Mouse (Mus musculus): Measurements from ENCODE around the gene Dnajc22. TPM values are rescaled to one million over a fixed set of nuclear protein-coding genes. Genes with fewer than 3 reads are reported as not detected.
A peak's percentile ranks its signal among the peaks of the same experiment; 100 is the strongest.

The Dnajc22 gene
- polyA plus RNA-seq, 1 experiment from 2014 or later: 1.2 TPM

- Histone ChIP-seq H3K4me1 (replicated peaks) (peaks cover 23% of the 10 kb centered on the region), H3K4me3 (peak within 1 kb of the TSS; percentile 31), H3K27me3 (replicated peaks) (peaks cover 90% of the 10 kb centered on the region), H3K4me2 (peak within 1 kb of the TSS; percentile 59), H3K9me3 (replicated peaks) (no peaks in the 10 kb centered on the region), H3K27ac (ENCODE audit: poor library complexity, severe bottlenecking) (no peak within 1 kb of the TSS), H3K9ac (no peak within 1 kb of the TSS), H3K36me3 (peaks cover 13% of the 10 kb centered on the region)
- 9% methylated on average over 60 of the region's 60 CpGs for WGBS
- ATAC-seq (ENCODE audit: insufficient number of reproducible peaks, low FRiP score): no peak
These were observed 5.5 kb upstream of the Dnajc22 start, which contains the start of gene C1ql4 for GRCm38 (mm10) chr15:99087253-99088075. TSS of gene C1ql4 (minus strand) at chr15:99087817.

- ATAC-seq (ENCODE audit: insufficient number of reproducible peaks, low FRiP score): peak; percentile 37
- Histone ChIP-seq H3K9ac (no peak overlapping the region), H3K4me2 (peak overlapping the region; percentile 59), H3K27ac (ENCODE audit: poor library complexity, severe bottlenecking) (no peak overlapping the region), H3K27me3 (replicated peaks) (peaks cover 92% of the 10 kb centered on the region), H3K36me3 (peaks cover 5% of the 10 kb centered on the region; the same call in 1 of the 2 replicates), H3K4me3 (peak overlapping the region; percentile 31), H3K4me1 (replicated peaks) (peaks cover 28% of the 10 kb centered on the region), H3K9me3 (replicated peaks) (no peaks in the 10 kb centered on the region)
- 2% methylated on average over 27 of the region's 27 CpGs for WGBS
These were observed 4.7 kb upstream of the Dnajc22 start for GRCm38 (mm10) chr15:99088292-99088691.

GRCm38 (mm10) chr15:99089069-99089468 is 3.9 kb upstream of the Dnajc22 start:
- ATAC-seq (ENCODE audit: insufficient number of reproducible peaks, low FRiP score): no peak
- Histone ChIP-seq H3K27ac (ENCODE audit: poor library complexity, severe bottlenecking) (no peak overlapping the region), H3K4me3 (peak overlapping the region; percentile 31), H3K27me3 (replicated peaks) (peaks cover 92% of the 10 kb centered on the region), H3K4me1 (replicated peaks) (peaks cover 29% of the 10 kb centered on the region), H3K9me3 (replicated peaks) (no peaks in the 10 kb centered on the region), H3K4me2 (peak overlapping the region; percentile 59), H3K36me3 (no peaks in the 10 kb centered on the region), H3K9ac (peak overlapping the region; percentile 6; the same call in 1 of the 2 replicates)
- WGBS: 5% methylated on average over 14 of the region's 14 CpGs

GRCm38 (mm10) chr15:99093291-99094258 is 605 bp downstream of the Dnajc22 start:
- Histone ChIP-seq H3K27me3 (replicated peaks) (peaks cover 95% of the 10 kb centered on the region), H3K4me3 (peak overlapping the region; percentile 55), H3K36me3 (no peaks in the 10 kb centered on the region), H3K27ac (ENCODE audit: poor library complexity, severe bottlenecking) (no peak overlapping the region), H3K9me3 (replicated peaks) (no peaks in the 10 kb centered on the region), H3K4me2 (peak overlapping the region; percentile 91), H3K4me1 (replicated peaks) (peaks cover 51% of the 10 kb centered on the region), H3K9ac (peak overlapping the region; percentile 68)
- WGBS: 1% methylated on average over 56 of the region's 56 CpGs
- ATAC-seq (ENCODE audit: insufficient number of reproducible peaks, low FRiP score): peak; percentile 29; the same call in 1 of the 2 replicates

- Histone ChIP-seq H3K36me3 (no peaks in the 10 kb centered on the region), H3K4me1 (replicated peaks) (peaks cover 52% of the 10 kb centered on the region), H3K4me3 (peak overlapping the region; percentile 18; the same call in 1 of the 2 replicates), H3K9ac (no peak overlapping the region), H3K4me2 (peak overlapping the region; percentile 29), H3K9me3 (replicated peaks) (no peaks in the 10 kb centered on the region), H3K27ac (ENCODE audit: poor library complexity, severe bottlenecking) (no peak overlapping the region), H3K27me3 (replicated peaks) (peaks cover 93% of the 10 kb centered on the region)
- ATAC-seq (ENCODE audit: insufficient number of reproducible peaks, low FRiP score): no peak
- 2% methylated on average over 27 of the region's 27 CpGs for WGBS
These were observed 1.8 kb downstream of the Dnajc22 start for GRCm38 (mm10) chr15:99094631-99095270.

- no peaks in the 10 kb centered on the region for H3K36me3 ChIP-seq
- H3K4me1 ChIP-seq (replicated peaks): peaks cover 52% of the 10 kb centered on the region
- H3K27ac ChIP-seq (ENCODE audit: poor library complexity, severe bottlenecking): no peak overlapping the region
- no peak for ATAC-seq (ENCODE audit: insufficient number of reproducible peaks, low FRiP score)
- no peaks in the 10 kb centered on the region for H3K9me3 ChIP-seq (replicated peaks)
- H3K4me2 ChIP-seq: no peak overlapping the region
- H3K4me3 ChIP-seq: no peak overlapping the region
- 7% methylated on average over 6 of the region's 6 CpGs for WGBS
- no peak overlapping the region for H3K9ac ChIP-seq
- H3K27me3 ChIP-seq (replicated peaks): peaks cover 91% of the 10 kb centered on the region
These were observed 2.4 kb downstream of the Dnajc22 start for GRCm38 (mm10) chr15:99095356-99095755.

GRCm38 (mm10) chr15:99096061-99096793 is 3.3 kb downstream of the Dnajc22 start:
- Histone ChIP-seq H3K4me1 (replicated peaks) (peaks cover 52% of the 10 kb centered on the region), H3K27me3 (replicated peaks) (peaks cover 82% of the 10 kb centered on the region), H3K36me3 (no peaks in the 10 kb centered on the region), H3K9me3 (replicated peaks) (no peaks in the 10 kb centered on the region), H3K4me3 (peak overlapping the region; percentile 48), H3K27ac (ENCODE audit: poor library complexity, severe bottlenecking) (no peak overlapping the region), H3K9ac (peak overlapping the region; percentile 61), H3K4me2 (peak overlapping the region; percentile 73)
- no peak for ATAC-seq (ENCODE audit: insufficient number of reproducible peaks, low FRiP score)
- 6% methylated on average over 24 of the region's 24 CpGs for WGBS

- WGBS: under 1% methylated on average over 58 of the region's 58 CpGs
- H3K9ac ChIP-seq: peak overlapping the region; percentile 61
- no peaks in the 10 kb centered on the region for H3K9me3 ChIP-seq (replicated peaks)
- H3K36me3 ChIP-seq: no peaks in the 10 kb centered on the region
- no peak overlapping the region for H3K27ac ChIP-seq (ENCODE audit: poor library complexity, severe bottlenecking)
- peak overlapping the region; percentile 73 for H3K4me2 ChIP-seq
- H3K27me3 ChIP-seq (replicated peaks): peaks cover 75% of the 10 kb centered on the region
- peaks cover 52% of the 10 kb centered on the region for H3K4me1 ChIP-seq (replicated peaks)
- no peak for ATAC-seq (ENCODE audit: insufficient number of reproducible peaks, low FRiP score)
- peak overlapping the region; percentile 48 for H3K4me3 ChIP-seq
These were observed 4.0 kb downstream of the Dnajc22 start for GRCm38 (mm10) chr15:99096831-99097500.

- Histone ChIP-seq H3K4me3 (peak overlapping the region; percentile 48), H3K4me1 (replicated peaks) (peaks cover 48% of the 10 kb centered on the region), H3K4me2 (peak overlapping the region; percentile 73), H3K36me3 (no peaks in the 10 kb centered on the region), H3K27me3 (replicated peaks) (peaks cover 65% of the 10 kb centered on the region), H3K9ac (peak overlapping the region; percentile 61), H3K9me3 (replicated peaks) (no peaks in the 10 kb centered on the region), H3K27ac (ENCODE audit: poor library complexity, severe bottlenecking) (no peak overlapping the region)
- no peak for ATAC-seq (ENCODE audit: insufficient number of reproducible peaks, low FRiP score)
- WGBS: 1% methylated on average over 39 of the region's 39 CpGs
These were observed 5.0 kb downstream of the Dnajc22 start for GRCm38 (mm10) chr15:99097840-99098492.

Data from heart, embryonic 12.5 days (tissue).